Mouse (Mus musculus): Measurements from ENCODE around the gene Xpo6.

Gene Xpo6

DNA sequence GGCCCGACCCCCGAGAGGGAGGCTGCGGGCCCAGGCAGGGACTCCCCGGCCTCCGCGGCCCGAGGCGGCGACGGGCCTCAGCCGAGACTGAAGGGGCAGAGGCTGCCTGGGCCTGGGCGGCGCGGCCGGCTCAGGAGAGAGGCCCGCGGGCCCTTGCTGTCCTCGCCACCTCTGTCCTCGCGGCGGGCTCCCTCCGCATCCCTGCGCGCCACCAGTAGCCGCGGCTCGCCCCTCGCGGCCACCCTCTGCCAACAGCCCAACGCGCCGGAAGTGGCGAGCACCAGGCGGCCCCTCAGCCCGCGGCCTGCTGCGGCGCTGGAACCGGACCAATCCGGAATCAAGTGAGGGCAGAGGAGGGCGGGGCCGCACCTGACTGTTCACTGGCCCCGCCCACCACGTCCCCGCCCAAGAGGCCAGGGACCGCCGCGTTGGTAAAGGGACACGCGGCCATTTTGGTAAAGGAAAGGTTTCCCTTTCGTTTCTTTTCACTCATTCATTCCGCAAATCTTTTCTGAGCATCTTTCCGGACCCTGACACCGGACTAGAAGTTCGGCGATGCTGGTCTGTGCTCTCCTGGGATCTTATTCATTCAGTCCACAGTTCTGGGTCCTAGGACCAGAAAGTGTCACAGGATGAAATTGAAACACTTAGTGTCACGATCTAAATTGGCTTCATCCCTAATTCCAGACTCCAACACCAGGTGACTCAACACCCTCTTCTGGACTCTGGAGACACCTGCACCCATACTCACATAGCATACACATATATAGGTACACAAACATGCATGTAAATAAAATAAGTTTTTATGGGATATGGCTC, at the start of gene Xpo6:
Xpo6 (minus strand) TSS at position 324 of the 819 bp plus-strand sequence.
- peak; percentile 96 for DNase-seq (ENCODE audit: low spot score)

DNA sequence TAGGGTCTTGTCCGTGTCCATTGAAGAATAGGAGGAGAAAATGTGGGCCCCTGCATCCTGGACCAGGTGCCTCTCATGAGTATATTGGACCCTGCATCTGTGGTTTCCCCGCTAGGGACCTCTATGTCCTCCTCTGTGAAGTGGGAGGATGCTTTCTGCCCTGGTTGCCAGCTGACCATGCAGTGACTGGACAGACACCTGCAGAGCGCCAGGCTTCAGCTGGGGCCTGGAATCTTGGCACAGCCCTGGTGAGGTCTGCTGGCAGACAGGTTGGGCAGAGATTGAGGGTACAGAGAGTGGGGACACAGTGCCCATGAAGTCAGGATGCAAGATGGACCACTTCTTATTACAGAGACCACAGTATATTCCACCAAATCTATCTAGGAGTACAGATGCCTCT, 49.7 kb upstream of the Xpo6 start:
- no peak for DNase-seq (ENCODE audit: low spot score)

DNA sequence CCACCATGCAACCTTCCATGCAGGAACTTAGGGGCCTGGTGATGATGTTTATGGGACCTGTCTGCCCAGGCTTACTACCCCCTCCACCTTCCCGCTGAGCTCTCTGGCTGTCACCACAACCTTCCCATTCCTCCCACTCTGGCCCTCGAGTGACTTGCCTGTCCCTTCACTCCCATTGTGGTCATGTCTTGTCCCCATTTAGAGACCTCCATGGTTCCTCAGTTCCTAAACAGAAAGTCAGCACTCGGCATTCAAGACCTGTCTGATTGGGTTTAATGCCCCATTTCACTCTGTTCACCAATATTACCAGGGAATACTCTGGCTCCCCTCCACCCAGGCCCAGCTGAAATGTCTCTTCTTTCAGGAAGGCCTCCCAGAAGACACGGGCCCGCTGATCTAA, 48.8 kb upstream of the Xpo6 start:
- DNase-seq (ENCODE audit: low spot score), result no peak

DNA sequence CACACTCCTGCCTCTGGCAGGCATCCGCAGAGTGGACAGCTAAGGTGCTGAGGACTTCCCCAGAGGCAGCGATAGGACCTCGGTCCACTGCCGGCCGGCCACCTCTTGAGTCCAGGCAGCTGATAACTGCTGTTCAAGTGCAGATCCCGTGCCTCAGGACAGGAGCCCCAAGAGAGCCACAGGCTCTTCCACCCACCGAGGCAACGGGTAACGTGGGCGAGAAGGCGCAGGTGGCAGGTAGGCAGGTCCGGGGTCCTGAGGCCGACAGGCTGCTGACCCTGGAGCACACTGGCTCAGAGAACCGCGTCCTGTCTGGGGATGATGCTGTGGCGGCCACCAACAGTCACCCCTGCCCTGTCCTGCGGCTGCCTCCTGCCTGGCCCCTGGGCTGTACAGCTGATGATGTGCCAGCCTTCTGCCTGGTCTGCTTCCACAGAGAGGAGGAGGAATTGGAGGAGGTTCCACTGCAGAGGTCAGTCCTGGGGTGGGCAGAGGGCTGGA, 48.4 kb upstream of the Xpo6 start:
- no peak for DNase-seq (ENCODE audit: low spot score)

DNA sequence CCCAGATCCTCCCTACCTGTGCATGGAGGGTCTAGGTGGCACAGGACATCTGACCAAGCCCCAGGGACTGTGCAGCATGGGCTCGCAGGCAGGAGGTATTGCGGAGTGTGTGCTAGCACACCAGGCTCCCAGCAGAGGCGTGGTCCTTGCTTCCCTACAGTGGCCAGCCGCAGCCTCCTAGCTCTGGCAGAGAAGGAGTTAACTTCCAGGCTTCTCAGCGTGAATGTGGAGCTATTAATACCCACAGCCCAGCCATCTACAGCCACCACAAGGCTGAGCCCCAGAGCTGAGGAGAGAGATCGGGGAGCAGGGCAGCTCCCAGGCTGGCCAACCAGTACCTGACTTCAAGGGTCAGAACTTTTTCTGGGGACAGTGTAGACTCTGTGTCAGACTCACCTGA, 47.8 kb upstream of the Xpo6 start:
- no peak for DNase-seq (ENCODE audit: low spot score)

DNA sequence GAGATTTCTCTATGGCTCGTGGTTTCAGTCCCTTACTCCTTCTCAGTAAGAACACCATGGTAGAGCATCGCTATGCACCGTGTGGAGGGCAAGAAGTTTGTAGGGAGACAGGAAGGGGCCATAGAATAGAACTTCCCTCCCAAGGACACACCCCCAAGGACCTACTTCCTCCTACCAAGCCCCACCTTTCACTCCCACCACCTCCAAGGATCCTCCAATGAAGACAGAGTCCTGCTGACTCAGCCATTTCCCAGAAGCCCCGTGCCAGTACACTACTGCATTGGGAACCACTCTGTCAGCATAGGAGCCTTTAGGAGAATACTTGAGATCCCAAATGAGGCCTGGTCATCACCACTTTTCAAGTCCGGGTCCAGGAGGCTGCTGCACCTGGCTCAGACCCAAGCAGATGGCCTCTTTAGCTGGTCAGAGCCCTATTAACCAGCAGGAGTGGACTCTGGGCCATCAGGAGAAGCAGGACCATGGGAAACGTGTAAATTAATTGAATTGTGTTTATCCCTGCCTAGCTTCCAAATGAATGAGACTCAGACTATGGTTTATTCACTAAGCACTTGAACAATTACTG, 44.0 kb upstream of the Xpo6 start:
- DNase-seq (ENCODE audit: low spot score), result no peak

DNA sequence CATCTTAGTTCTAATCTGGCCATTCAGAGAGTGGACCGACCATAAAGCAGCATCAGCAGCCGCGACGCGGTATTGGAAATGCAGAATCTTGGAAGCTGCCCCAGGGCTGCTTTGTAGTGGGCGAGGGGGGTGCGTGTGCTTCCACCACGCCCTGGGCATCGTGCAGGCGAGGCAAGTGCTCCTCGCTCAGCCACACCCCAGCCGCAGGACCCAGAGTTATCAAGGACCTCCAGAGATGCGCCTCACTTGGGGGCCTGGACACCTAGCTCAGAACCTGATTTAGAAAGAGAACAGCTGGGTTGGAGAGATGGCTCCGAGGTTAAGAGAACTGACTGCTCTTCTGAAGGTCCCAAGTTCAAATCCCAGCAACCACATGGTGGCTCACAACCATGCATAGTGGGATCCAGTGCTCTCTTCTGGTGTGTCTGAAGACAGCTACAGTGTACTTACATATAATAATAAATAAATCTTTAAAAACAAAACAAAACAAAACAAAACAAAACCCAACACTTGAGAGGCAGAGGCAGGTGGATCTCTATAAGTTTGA, 40.6 kb upstream of the Xpo6 start:
- no peak for DNase-seq (ENCODE audit: low spot score)

DNA sequence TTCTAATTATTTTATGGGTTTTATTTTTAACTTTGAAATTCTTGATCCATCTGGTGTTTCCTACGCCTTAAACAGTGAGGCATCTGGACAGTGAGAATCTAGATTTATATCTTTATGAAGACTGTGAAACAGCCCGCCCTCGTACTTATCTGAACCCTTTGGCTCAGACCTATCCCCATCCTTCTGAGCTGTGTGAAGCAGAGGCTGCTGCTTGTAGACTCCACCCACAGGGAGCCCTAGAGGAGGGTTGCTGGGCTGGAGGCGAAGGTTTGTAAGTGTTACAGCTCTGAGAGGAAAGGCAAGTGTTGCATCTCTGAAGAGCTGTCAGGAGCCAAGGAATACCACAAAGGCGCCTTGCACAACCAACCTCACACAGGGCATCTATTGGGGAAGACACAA, 36.5 kb upstream of the Xpo6 start:
- DNase-seq (ENCODE audit: low spot score), result no peak

DNA sequence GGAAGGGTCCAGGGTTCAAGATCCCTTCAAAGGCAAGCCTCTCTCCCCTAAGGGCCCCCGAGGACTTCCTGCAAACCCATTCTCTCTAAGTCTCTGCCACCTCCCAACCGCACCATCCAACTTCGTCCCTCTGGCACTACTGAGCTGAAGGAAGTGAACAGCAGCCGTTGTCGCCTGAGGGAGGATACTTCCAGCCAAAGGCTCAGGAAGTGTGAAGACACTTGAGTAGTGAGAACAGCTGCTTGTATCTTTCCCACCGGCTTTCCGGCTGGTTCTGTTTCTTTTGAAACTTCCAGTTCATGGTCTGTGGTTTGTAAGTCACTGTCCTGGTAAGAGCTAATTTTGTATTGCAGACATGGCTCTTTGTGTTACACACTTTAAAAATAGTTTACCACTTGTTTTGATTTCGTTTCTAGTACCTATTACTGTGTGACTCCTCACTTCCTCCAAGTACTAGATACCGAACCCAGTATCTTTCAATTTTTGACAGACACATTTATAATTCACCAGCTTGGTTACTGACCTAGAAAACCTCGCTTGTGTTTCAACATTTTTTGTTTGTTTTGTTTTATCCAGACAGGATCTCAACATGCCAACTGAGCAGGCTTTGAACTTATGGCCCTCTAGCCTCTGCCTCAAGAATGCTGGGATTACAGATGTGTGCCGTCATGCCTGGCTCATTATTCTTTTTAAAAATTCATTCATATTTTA, 35.9 kb upstream of the Xpo6 start:
- DNase-seq (ENCODE audit: low spot score), result peak; percentile 32

DNA sequence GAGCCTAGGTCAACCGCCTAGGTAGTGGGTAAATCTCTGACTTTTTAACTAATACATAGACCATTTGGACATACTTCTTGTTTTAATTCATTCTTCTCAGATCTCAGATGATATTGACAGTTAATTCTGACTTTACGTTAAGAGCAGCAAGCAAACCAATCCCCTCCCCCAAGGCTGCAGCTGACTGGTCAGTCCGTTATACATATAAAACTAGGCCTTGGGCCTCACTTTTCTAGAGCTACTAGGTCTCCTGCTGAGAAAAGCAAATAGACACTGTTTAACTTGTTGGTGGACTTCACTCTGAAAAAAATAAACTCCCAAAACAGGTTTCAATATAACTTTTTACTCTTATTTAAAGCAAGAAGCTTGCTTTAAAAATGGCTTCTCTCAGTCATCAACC, 34.3 kb upstream of the Xpo6 start:
- no peak for DNase-seq (ENCODE audit: low spot score)

DNA sequence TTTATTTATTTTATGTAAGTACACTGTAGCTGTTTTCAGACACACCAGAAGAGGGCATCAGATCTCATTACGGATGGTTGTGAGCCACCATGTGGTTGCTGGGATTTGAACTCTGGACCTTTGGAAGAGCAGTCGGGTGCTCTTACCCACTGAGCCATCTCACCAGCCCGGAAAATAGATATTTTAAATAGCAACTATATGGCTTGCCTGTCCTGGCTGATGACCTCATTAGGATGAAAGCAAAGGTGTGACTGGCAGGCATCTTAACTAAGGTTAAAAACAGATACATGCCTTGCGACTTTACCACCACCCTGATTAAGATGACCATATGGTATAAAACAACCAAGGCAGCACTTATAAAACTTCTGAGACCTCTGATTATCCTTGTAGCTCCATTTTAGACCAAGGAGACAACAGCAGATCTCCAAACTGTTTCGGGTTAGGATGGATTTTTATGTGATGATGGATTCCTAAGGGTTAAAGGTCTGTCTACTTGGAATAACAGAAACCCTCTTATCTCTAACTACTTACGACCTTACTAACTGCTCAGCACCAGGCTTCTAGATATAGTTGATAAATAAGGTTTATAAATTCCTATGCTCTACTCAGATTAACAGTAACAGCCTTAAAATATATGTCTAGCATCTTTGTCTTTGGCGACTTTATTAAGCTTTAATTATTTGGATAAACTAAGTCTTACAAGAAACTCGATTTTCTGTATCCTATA, 32.2 kb upstream of the Xpo6 start:
- DNase-seq (ENCODE audit: low spot score), result no peak

DNA sequence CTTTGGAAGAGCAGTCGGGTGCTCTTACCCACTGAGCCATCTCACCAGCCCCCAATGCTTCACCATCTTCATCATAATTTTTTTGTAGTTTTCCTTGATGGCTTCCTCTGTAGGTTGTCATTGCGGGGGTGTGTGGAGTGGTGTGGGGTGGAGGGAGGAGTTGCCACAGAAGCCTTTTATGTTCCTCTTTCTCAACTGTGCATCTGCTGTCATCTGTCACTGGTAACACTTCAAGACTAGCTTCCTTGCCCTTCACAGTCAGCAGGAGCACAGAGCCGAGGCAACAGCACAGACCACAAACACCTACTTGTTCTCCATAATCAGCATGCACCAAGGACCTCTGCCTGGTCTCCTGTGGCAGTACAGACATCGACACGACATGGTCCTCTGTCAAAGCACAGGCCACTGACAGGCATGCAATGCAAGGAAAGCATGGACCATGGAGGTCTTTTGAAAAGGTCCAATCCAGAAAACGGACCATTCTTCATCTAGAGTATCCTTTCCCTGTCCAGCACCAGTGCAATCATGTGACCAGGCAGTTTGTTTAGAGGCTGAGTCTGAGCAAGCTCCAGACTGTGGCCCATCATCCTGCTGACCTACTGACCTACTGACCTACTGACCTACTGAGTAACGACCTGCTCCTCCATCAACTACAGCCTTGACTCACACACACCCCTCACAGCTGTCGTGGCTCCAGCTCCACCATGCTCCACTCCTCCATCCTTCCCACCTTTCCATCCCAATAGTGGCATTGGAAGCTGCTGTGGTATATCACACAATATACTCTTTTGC, 30.3 kb upstream of the Xpo6 start:
- no peak for DNase-seq (ENCODE audit: low spot score)

DNA sequence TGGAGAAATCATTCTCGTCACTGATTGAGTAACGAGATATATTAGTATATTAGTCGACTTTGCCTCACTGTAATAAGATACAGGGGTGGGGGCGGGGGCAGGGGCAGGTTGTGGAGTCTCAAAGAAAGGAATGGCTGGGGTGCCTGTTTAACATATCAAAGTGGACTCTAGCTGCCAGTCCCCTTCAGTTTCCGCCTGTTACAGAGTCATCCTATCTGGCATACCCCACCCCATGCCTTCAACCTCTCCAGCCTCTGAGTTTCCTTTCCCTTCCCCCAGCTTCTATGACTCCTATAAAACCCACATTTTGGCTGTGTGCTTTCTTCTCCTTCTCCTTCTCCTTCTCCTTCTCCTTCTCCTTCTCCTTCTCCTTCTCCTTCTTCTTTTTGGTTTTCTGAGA, 25.8 kb upstream of the Xpo6 start:
- no peak for DNase-seq (ENCODE audit: low spot score)

DNA sequence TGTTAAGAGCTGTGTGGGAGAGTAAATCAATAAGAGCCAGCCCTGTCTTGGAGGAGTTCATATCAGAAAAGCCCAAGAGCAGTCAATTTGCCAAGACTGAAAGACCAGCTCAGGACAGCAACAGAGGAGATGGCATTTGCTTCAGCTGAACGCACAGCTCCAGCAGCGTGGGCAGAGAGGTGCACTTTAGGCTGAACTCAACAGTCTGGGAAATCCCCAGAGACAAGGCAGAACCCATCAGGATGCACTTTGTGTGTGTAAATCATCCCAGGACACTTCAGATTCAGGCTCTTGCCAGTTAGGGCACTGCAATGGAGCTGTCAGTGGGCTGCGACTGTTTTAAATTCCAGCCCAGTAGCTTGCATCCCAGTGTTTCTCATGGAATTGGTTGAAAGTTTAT, 22.5 kb upstream of the Xpo6 start:
- no peak for DNase-seq (ENCODE audit: low spot score)

DNA sequence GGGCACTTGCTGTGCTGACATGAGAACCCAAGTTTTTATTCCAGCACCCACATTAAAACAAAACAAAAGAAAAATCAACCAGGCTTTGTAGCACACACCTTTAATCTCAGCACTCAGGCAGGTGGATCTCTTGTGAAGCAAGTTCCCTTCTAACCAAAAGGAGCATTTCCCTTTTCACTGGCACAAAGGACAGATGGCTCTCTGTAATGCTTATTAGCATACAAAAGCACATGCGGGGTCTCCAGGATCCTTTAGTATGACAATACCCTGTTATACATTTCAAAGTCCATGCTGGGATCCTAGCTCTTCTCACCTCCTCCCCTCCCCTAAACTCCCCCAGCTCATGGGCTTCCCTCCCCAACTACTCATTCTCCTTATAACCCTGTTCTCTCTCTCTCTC, 20.3 kb upstream of the Xpo6 start:
- DNase-seq (ENCODE audit: low spot score), result no peak

DNA sequence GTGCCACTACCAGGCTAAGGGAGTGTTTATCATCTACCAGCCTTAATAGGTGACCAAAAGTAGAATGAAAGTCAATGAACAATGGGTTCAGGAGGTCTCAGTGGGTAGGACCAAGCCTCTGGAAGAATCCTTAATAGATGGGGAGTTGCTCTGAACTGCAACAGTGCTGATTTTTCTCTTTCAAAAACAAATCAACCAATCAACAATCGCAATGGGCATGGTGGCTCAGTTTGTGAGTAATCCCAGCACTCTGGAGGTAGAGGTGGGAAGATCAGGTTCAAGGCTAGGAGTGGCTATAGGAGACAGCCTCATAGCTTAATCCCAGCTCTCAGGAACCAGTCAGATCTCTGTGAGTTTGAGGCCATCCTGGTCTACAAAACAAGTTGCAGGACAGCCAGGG, 18.0 kb upstream of the Xpo6 start:
- no peak for DNase-seq (ENCODE audit: low spot score)

DNA sequence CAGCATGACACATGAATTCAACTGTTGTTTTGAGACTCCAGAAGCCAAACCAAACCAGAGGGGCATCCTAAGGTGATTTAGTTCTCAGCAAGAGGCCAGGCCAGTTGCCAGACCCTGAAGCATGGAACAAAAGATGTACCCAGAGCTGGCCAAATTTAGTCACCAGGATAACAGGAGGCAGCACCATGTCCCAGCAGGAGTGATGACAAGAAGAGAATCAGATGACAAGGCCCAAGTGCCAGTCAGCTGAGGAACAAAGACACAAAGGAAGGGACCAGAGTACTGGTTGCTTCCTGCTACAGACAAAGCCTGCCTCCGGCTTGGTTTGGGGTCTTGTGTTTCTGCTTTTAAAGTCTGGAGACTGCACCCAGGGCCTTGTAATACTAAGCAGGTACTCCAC, 16.6 kb upstream of the Xpo6 start:
- no peak for DNase-seq (ENCODE audit: low spot score)

DNA sequence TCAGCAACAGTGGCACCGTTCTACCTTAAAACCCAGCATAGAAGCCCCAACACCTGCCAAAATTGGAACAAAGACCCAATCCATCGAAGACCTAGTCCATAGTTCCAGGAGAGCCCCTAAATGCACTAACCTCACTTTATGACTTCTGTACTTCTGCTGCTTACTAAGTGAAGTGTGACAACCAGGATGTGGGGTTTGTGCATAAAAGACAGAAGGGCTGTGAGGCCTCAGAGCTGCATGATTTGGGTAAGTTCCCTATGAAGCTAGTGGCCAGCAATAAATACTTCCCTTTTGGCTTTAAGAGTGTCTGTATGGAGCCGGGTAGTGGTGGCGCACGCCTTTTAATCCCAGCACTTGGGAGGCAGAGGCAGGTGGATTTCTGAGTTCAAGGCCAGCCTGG, 10.6 kb upstream of the Xpo6 start:
- no peak for DNase-seq (ENCODE audit: low spot score)

DNA sequence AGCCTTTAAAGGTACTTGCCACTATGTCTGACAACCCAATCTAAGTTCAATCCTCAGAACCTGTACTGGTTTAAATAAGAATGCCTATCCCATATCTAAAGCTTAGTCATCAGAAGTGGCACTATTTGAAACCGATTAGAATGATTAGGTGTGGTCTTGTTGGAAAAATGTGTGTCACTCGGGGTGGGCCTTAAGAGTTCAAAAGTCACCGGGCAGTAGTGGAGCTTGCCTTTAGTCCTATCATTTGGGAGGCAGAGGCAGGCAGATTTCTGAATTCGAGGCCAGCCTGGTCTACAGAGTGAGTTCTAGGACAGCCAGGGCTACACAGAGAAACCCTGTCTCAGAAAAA, 670 bp upstream of the Xpo6 start:
- no peak for DNase-seq (ENCODE audit: low spot score)

DNA sequence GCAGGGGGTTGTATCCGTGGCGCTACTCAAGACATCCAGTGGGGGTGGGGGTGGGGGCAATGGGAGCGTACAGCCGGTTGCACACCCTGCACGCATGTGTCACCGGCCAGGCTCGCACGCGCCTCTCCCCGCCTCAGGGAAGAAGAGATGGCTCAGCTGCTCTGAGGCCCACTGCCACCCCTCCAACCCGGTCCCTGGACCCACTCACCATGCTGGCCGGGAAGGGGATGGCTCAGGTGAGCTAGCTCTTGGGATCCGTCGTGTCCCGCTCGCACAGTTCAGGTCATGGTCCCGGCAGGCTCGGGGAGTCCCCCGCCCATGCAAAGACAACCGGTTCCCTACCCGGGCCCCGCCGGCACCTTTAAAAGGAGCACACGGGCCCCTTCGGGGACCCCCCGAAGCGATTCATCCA, 604 bp downstream of the Xpo6 start:
- DNase-seq (ENCODE audit: low spot score), result peak; percentile 43

DNA sequence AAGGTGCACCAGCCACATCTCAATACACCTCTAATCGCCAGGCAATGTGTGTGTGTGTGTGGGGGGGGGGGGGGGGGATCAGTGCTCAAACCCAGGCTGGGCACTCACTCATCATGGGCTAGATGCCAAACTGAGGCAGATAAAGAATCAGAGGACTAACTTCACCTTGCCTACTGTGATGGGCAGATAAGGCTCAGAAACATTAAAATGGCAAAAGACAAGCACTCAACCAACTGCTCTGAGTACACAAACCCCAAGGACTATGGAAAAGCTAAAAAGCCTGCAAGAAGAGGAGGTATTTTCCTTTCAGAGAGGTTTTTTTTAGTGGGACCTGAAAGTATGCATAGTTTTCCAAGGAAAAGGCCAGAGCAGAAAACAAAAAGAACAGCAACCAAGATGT, 1.4 kb downstream of the Xpo6 start:
- DNase-seq (ENCODE audit: low spot score), result no peak

DNA sequence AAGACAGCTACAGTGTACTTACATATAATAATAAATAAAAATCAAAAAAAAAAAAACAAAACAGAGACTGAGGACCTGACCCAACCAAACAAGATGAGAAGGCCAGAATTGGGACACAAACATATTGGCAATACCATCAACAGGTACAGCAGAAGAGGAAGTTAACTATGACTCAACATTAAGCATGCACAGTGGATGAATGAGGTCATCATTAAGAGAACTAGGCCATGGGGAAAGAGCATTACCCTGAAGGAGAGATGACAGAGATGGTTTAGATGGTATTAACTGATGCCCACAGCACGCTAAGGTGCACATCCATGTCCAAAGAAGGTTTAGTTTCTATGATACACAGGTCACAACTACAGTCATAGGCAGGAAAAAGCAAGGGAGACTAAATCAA, 6.1 kb downstream of the Xpo6 start:
- no peak for DNase-seq (ENCODE audit: low spot score)
